24 mouse cellular contexts compared by ENCODE assay signal in the genomic region with DNA sequence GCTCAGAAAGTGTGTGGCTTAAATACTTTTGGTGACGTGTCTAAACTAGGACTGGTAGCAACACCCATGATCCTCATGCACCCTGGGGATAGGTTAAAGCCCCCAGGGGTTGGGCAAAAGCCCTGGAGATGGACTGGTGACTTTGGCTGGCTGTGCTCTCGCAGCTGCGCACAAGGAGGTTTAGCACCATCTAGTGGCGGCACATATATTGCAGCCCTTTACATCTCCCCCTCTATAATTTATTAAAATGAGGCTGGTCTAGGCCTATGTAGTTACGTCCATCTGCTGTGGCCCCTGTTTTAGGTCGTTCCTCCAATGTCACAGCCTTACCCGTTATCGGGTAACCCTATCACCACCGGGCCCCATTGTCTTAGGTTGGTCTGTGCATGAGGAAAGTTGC. TPM values are rescaled to one million over a fixed set of nuclear protein-coding genes. Genes with fewer than 3 reads are reported as not detected.
DNase-seq lines count a peak whose midpoint lies in the region; TF ChIP-seq lines count a peak whose summit lies in the region.
"Not testable (repeated sequence)": the region's sequence is repeated elsewhere in the genome, so short reads cannot be mapped to it uniquely, and the experiment has no call there.
"Had no signal": no experiment of that assay in that cellular context is flagged by ENCODE, and none has a peak within 500 bp of the region (broad histone marks: within the 10 kb centered on the region; RNA-seq: fewer than 3 reads in every experiment).

No protein-coding gene starts in this region.

- H3K4me3 ChIP-seq in lung, adult 2 months (replicated peaks; ENCODE audit: extremely low read depth, low read depth, low read length): not testable (repeated sequence)

- 8% methylated on average over 5 of the region's 9 CpGs for WGBS in lung, adult 2 months

- H3K4me1 ChIP-seq in lung, adult 2 months (ENCODE audit: control insufficient read depth, insufficient read depth, low read length): not testable (repeated sequence)

- peak; percentile 28 for DNase-seq in adrenal gland, adult 2 months
- DNase-seq in frontal cortex, postnatal 25 days (ENCODE audit: low spot score in 2 of 2): peak; percentile 11 to 17
- peak; percentile 47 to 67 for DNase-seq in heart, postnatal 36 days
- peak; percentile 24 for DNase-seq in layer of hippocampus, adult 9-10 months (ENCODE audit: low spot score)
- DNase-seq in lung, adult 2 months: peak; percentile 39
- peak; percentile 31 to 54 for DNase-seq in right cerebral cortex, adult 2 months (ENCODE audit: low spot score in 2 of 2)
- DNase-seq in thymus, postnatal 4 days: peak; percentile 68

- TF ChIP-seq CTCF in lung, adult 2 months (IDR thresholded peaks at IDR 0.05; ENCODE audit: insufficient read depth, low read length): not testable (repeated sequence)

- intact Hi-C loops in heart, postnatal 36 days (cut with DNase I): loop anchor here (5.0 kb wide), 1 partner anchor 118 kb away; a partner anchor contains a TSS

- TF ChIP-seq POLR2A in lung, adult 2 months (IDR thresholded peaks at IDR 0.05; ENCODE audit: borderline replicate concordance, extremely low read depth, low read depth, low read length): not testable (repeated sequence)

RNA-seq across cellular contexts. Expression of a gene that starts 15.5 kb away (rescaled TPM):
- total RNA-seq in adrenal gland, adult 2 months (2021): 10 to 100 TPM in 1 of 2 experiments, 1 to 10 TPM in 1; 8.1 to 15.7 TPM
- polyA plus RNA-seq in adrenal gland, adult 2 months (2012; rRNA removed): 10.8 and 19.0 TPM in 2 replicates
- total RNA-seq in heart, postnatal 36 days (2021): 1 to 10 TPM in 1 of 2 experiments, under 1 TPM in 1; 0.67 to 1.6 TPM
- 18.2 and 26.4 TPM in 2 replicates for polyA plus RNA-seq in lung, adult 2 months (2012; rRNA removed)
- total RNA-seq: forebrain, postnatal 0 days; G1E; layer of hippocampus, postnatal 25 days had no signal
- polyA plus RNA-seq: heart, embryonic 10.5 days had no signal

RNA-seq across cellular contexts. Expression of a gene that starts 16.1 kb away (rescaled TPM):
- total RNA-seq in adrenal gland, adult 2 months (2021): not detected
- not detected in 2 replicates for polyA plus RNA-seq in adrenal gland, adult 2 months (2012; rRNA removed)
- not detected for total RNA-seq in heart, postnatal 36 days (2021)
- not detected in 2 replicates for polyA plus RNA-seq in lung, adult 2 months (2012; rRNA removed)
- total RNA-seq: adrenal gland, postnatal 10 days; forebrain, postnatal 0 days; gastrocnemius, postnatal 10 days; heart, postnatal 10 days; layer of hippocampus, postnatal 25 days; megakaryocyte-erythroid progenitor cell, adult 5-6 weeks had no signal
- polyA plus RNA-seq: brain, embryonic 14.5 days; embryonic facial prominence, embryonic 14.5 days; forebrain, postnatal 0 days; G1E; heart, embryonic 10.5 days; intestine, embryonic 16.5 days; limb, embryonic 11.5 days; liver, embryonic 12.5 days; lung, embryonic 15.5 days; midbrain, embryonic 16.5 days; stomach, embryonic 15.5 days had no signal

RNA-seq across cellular contexts. Expression of a gene that starts 58.1 kb away (rescaled TPM):
- not detected for total RNA-seq in adrenal gland, adult 2 months (2021)
- polyA plus RNA-seq in adrenal gland, adult 2 months (2012; rRNA removed): not detected in 2 replicates
- total RNA-seq in heart, postnatal 36 days (2021): not detected
- not detected in 2 replicates for polyA plus RNA-seq in lung, adult 2 months (2012; rRNA removed)
- total RNA-seq: adrenal gland, postnatal 10 days; forebrain, postnatal 0 days; gastrocnemius, postnatal 10 days; heart, postnatal 10 days; layer of hippocampus, postnatal 25 days; megakaryocyte-erythroid progenitor cell, adult 5-6 weeks had no signal
- polyA plus RNA-seq: brain, embryonic 14.5 days; embryonic facial prominence, embryonic 14.5 days; forebrain, postnatal 0 days; G1E; hindbrain, embryonic 15.5 days; limb, embryonic 11.5 days; liver, embryonic 12.5 days; lung, embryonic 15.5 days; midbrain, embryonic 16.5 days had no signal

Comparison
In these comparisons a context has a peak if more than half of its experiments do, and no peak if none do; other contexts are left out.
1. DNase-seq: peak in every context shown above with its lines; median percentile 68 in thymus, postnatal 4 days; 57 in heart, postnatal 36 days; 42 in right cerebral cortex, adult 2 months; 39 in lung, adult 2 months; 28 in adrenal gland, adult 2 months; 24 in layer of hippocampus, adult 9-10 months; 14 in frontal cortex, postnatal 25 days.